Mouse (Mus musculus): ENCODE results near the gene Tlr3. TPM values are rescaled to one million over a fixed set of nuclear protein-coding genes. Genes with fewer than 3 reads are reported as not detected.

Tlr3 gene
- 32.3 TPM for polyA plus RNA-seq (2014; fragmentation: Illumina TruSeq; extraction: RNeasy Lipid Tissue Mini Kit (QIAGEN cat#74804); ENCODE audit: low read depth, low replicate concordance)

DNA sequence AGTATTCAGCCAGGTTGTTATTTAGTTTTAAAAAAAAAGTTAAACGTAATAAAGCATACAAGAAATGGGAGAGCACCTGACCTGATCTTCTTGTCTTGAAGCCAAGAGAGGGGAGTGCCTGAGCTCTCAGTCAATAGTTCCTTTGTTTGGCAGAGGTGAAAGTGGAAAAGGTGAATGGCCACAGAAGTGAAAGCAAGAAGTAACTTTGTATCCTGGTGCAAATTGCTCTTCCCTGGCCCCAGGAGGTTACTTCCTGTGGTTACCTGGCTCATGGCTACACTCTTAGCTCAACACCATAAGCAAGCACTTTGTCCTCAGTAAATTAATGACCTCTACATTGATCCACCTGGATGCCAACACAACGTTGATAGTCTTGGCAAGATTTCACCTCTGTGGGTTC, at the start of gene Tlr3:
Tlr3 (minus strand) TSS at position 199 of the 400 bp plus-strand sequence.

DNA sequence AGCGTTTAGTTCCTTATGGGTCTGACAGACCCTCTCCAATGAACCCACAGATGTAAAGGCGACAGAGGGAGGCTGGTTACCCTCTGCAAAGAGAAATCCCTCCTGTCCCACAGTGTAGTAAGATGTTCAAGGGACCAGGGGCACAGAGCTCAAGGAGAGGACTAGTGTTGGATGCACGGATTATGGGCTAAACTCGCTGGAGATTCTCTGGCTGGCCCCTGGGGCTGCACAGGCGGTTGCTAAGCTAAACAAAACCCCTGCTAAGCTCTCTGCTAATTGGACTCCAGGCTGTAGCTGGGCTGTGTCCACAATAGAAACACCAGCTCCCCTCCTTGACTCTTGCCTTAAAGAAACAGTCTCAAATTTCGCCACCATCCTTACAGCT, 28.9 kb downstream of the Tlr3 start, which contains the start of gene Fam149a:
Fam149a (minus strand) TSS at position 329 of the 385 bp plus-strand sequence.

Other genes starting within 250 kb of the Tlr3 start
- not detected for gene F11, start 149.0 kb downstream of the Tlr3 start, polyA plus RNA-seq (2014; fragmentation: Illumina TruSeq; extraction: RNeasy Lipid Tissue Mini Kit (QIAGEN cat#74804); ENCODE audit: low read depth, low replicate concordance)
- gene Klkb1, start 116.2 kb downstream of the Tlr3 start, polyA plus RNA-seq (2014; fragmentation: Illumina TruSeq; extraction: RNeasy Lipid Tissue Mini Kit (QIAGEN cat#74804); ENCODE audit: low read depth, low replicate concordance) = 4.9 TPM
- gene Gm45753, start 102.6 kb downstream of the Tlr3 start, polyA plus RNA-seq (2014; fragmentation: Illumina TruSeq; extraction: RNeasy Lipid Tissue Mini Kit (QIAGEN cat#74804); ENCODE audit: low read depth, low replicate concordance) = 1.4 TPM
- 10.7 TPM for gene Cyp4v3, start 77.9 kb downstream of the Tlr3 start, polyA plus RNA-seq (2014; fragmentation: Illumina TruSeq; extraction: RNeasy Lipid Tissue Mini Kit (QIAGEN cat#74804); ENCODE audit: low read depth, low replicate concordance)
- gene Fam149a, start 28.8 kb downstream of the Tlr3 start, polyA plus RNA-seq (2014; fragmentation: Illumina TruSeq; extraction: RNeasy Lipid Tissue Mini Kit (QIAGEN cat#74804); ENCODE audit: low read depth, low replicate concordance) = 43.0 TPM
- gene Sorbs2, start 96.7 kb upstream of the Tlr3 start, polyA plus RNA-seq (2014; fragmentation: Illumina TruSeq; extraction: RNeasy Lipid Tissue Mini Kit (QIAGEN cat#74804); ENCODE audit: low read depth, low replicate concordance) = 44.6 TPM

All from kidney, adult 10 weeks (tissue).